Mouse (Mus musculus): ENCODE results near the gene Spef1. TPM values are rescaled to one million over a fixed set of nuclear protein-coding genes. Genes with fewer than 3 reads are reported as not detected.

Gene Spef1
- polyA plus RNA-seq, 1 experiment from 2014 or later: 3.1 TPM

DNA sequence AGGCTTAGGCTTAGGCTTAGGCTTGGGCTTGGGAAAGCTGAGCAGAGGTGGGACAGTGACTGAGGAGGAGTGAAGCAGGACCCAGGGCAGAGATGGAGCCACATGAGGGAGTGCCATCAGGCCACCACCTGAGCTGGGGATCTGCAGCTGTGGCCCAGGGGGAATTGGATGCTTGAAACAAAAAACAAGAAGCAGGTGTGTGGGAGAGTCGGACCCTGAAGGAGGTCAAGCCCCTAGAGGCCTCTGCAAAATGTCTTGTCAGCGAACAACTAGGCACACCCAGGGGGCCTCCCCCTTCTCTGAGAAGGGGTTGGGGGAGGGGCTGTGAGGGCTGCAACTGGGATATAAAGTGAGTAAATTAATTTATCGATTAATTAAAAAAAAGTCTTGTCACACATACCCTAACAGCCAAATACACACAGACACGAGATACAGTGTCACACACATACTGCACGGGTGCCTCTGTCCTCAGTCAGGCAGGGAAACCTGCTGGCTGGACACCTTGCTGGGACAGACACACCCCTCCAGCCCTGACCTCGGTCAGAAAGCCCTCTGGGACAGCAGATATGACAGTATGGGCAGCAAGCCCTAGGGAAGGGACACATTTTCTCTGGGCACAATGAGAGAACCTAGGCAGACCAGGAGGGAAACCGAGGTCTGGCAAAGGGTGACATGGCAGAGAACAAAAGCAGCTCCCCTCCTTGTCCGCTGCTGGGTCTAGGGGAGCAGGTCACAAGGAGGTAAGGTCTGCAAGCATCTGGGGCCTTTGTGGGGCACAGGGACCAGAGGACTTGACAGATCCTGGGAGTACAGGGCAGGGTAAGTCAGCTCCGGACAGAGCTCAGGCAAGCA is 60.9 kb downstream of the Spef1 start:
- no peak overlapping the region for H3K4me2 ChIP-seq (ENCODE audit: low read depth, low read length)
- H3K27me3 ChIP-seq (replicated peaks; ENCODE audit: control insufficient read depth, insufficient read depth, low read length): no peaks in the 10 kb centered on the region
- no peak overlapping the region for H3K4me3 ChIP-seq (ENCODE audit: low read length)
- no peak overlapping the region; the same call in 1 of the 2 replicates for H3K27ac ChIP-seq (ENCODE audit: low read length)
- H3K4me1 ChIP-seq (ENCODE audit: control insufficient read depth, insufficient read depth, low read length): peaks cover 25% of the 10 kb centered on the region
- no peaks in the 10 kb centered on the region for H3K9me3 ChIP-seq (ENCODE audit: control insufficient read depth, low read length)
- ATAC-seq: no peak
- 59% methylated on average over 9 of the region's 9 CpGs for WGBS
- H3K36me3 ChIP-seq (ENCODE audit: control insufficient read depth, insufficient read depth, low read length): no peaks in the 10 kb centered on the region
- H3K9ac ChIP-seq (ENCODE audit: low read depth, low read length): peak overlapping the region; percentile 80

DNA sequence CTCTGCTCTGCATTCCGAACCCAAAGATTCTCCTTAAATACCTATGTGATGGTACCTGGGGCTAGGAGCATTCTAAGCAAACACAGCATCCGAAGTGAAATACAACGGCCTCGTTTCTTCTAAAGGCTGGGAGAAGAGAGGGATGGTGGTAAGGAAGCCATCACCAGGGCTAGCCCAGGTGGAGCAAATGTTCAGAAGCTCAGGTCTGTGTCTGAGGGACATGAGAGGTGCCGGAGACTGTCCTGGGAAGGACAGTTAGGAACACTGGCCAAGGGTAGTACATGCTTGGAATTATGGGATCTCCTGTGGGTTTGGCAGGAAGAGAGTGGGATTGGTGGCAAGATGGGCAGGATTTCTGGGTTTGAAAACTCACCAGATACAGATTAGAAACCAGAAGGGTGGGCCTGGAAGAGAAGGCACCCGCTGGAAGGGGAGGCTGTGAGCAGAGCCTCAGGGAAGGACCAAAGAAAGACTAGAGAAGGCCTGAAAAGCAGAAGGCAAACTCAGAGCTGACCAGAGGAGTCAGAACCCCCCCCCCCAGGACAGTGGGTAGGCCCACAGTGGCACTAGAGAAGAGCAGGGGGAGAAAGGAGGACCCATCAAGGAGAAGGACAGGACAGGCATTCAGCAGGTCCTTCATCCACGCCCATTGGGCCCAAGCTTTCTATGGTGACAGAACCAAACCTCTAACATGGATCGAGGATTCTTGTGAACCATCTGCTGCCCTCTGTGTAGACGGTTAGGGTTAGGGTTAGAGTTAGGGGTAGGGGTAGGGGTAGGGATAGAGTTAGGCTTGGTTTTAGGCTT is 61.7 kb downstream of the Spef1 start:
- Histone ChIP-seq H3K9me3 (ENCODE audit: control insufficient read depth, low read length) (no peaks in the 10 kb centered on the region), H3K27me3 (replicated peaks; ENCODE audit: control insufficient read depth, insufficient read depth, low read length) (no peaks in the 10 kb centered on the region), H3K4me3 (ENCODE audit: low read length) (no peak overlapping the region), H3K4me1 (ENCODE audit: control insufficient read depth, insufficient read depth, low read length) (peaks cover 25% of the 10 kb centered on the region), H3K4me2 (ENCODE audit: low read depth, low read length) (no peak overlapping the region), H3K9ac (ENCODE audit: low read depth, low read length) (no peak overlapping the region), H3K36me3 (ENCODE audit: control insufficient read depth, insufficient read depth, low read length) (no peaks in the 10 kb centered on the region), H3K27ac (ENCODE audit: low read length) (no peak overlapping the region)
- no peak for ATAC-seq
- 93% methylated on average over 9 of the region's 9 CpGs for WGBS

- H3K27ac ChIP-seq (ENCODE audit: low read length): no peak overlapping the region
- ATAC-seq: no peak
Measured at GRCm38 (mm10) chr2:131124166-131124565, 62.9 kb downstream of the Spef1 start.

More at GRCm38 (mm10) chr2:131124166-131124565, 62.9 kb downstream of the Spef1 start:
- Histone ChIP-seq H3K9me3 (ENCODE audit: control insufficient read depth, low read length) (no peaks in the 10 kb centered on the region), H3K4me3 (ENCODE audit: low read length) (no peak overlapping the region), H3K9ac (ENCODE audit: low read depth, low read length) (no peak overlapping the region), H3K27me3 (replicated peaks; ENCODE audit: control insufficient read depth, insufficient read depth, low read length) (no peaks in the 10 kb centered on the region), H3K4me2 (ENCODE audit: low read depth, low read length) (no peak overlapping the region), H3K36me3 (ENCODE audit: control insufficient read depth, insufficient read depth, low read length) (no peaks in the 10 kb centered on the region), H3K4me1 (ENCODE audit: control insufficient read depth, insufficient read depth, low read length) (peaks cover 24% of the 10 kb centered on the region)
- 81% methylated on average over 3 of the region's 3 CpGs for WGBS

Other genes with a start within 250 kb of the Spef1 start
- gene Gfra4, start 144.2 kb downstream of the Spef1 start, polyA plus RNA-seq (2015; fragmentation: Nextera tagmentation; extraction: Ambion mirVana): 6.9 and 8.6 TPM in 2 replicates
- gene Adam33, start 123.5 kb downstream of the Spef1 start, polyA plus RNA-seq (2015; fragmentation: Nextera tagmentation; extraction: Ambion mirVana): 5.3 TPM in 2 replicates
- 0.29 and 0.37 TPM in 2 replicates for gene Siglec1, start 100.5 kb downstream of the Spef1 start, polyA plus RNA-seq (2015; fragmentation: Nextera tagmentation; extraction: Ambion mirVana)
- 8.3 and 8.4 TPM in 2 replicates for gene Hspa12b, start 60.0 kb downstream of the Spef1 start, polyA plus RNA-seq (2015; fragmentation: Nextera tagmentation; extraction: Ambion mirVana)
- gene Gm11037, start 53.8 kb downstream of the Spef1 start, polyA plus RNA-seq (2015; fragmentation: Nextera tagmentation; extraction: Ambion mirVana): not detected in 2 replicates
- 138 and 160 TPM in 2 replicates for gene 1700037H04Rik, start 27.2 kb downstream of the Spef1 start, polyA plus RNA-seq (2015; fragmentation: Nextera tagmentation; extraction: Ambion mirVana)
- 9.5 and 9.7 TPM in 2 replicates for gene Cenpb, start 7.2 kb downstream of the Spef1 start, polyA plus RNA-seq (2015; fragmentation: Nextera tagmentation; extraction: Ambion mirVana)
- gene Cdc25b, start 333 bp downstream of the Spef1 start, polyA plus RNA-seq (2015; fragmentation: Nextera tagmentation; extraction: Ambion mirVana): 41.2 and 46.4 TPM in 2 replicates
- 27.2 and 30.7 TPM in 2 replicates for gene Ap5s1, start 19.8 kb upstream of the Spef1 start, polyA plus RNA-seq (2015; fragmentation: Nextera tagmentation; extraction: Ambion mirVana)
- 31.9 and 38.1 TPM in 2 replicates for gene Mavs, start 46.8 kb upstream of the Spef1 start, polyA plus RNA-seq (2015; fragmentation: Nextera tagmentation; extraction: Ambion mirVana)
- gene Pank2, start 75.2 kb upstream of the Spef1 start, polyA plus RNA-seq (2015; fragmentation: Nextera tagmentation; extraction: Ambion mirVana): 20.4 and 25.6 TPM in 2 replicates
- gene Rnf24, start 165.6 kb upstream of the Spef1 start, polyA plus RNA-seq (2015; fragmentation: Nextera tagmentation; extraction: Ambion mirVana): 1.7 and 2.3 TPM in 2 replicates